In genomic region chr10:59892977-59893376, GRCm38 (mm10) we compare ENCODE assay signal across 8 mouse cellular contexts. TPM values are rescaled to one million over a fixed set of nuclear protein-coding genes. Genes with fewer than 3 reads are reported as not detected.
DNase-seq lines count a peak whose midpoint lies in the region; ATAC-seq and TF ChIP-seq lines count a peak whose summit lies in the region.

No protein-coding gene starts in this region.

- no peaks in the 10 kb centered on the region for H3K27me3 ChIP-seq in heart, embryonic 11.5 days (ENCODE audit: control insufficient read depth, insufficient read depth, low read length)
- no peaks in the 10 kb centered on the region for H3K27me3 ChIP-seq in G1E (ENCODE audit: insufficient read depth, low read length)
- no peaks in the 10 kb centered on the region for H3K27me3 ChIP-seq in midbrain, embryonic 13.5 days
- no peaks in the 10 kb centered on the region for H3K27me3 ChIP-seq in stomach, postnatal 0 days (ENCODE audit: control insufficient read depth, insufficient read depth, low read length)

- 58% methylated on average over 6 of the region's 6 CpGs for WGBS in heart, embryonic 11.5 days (ENCODE audit: insufficient replicate concordance)
- WGBS in midbrain, embryonic 13.5 days = 34% methylated on average over 6 of the region's 6 CpGs
- WGBS in stomach, postnatal 0 days = 31% methylated on average over 6 of the region's 6 CpGs

- ATAC-seq in heart, embryonic 11.5 days (replicated peaks; ENCODE audit: insufficient number of reproducible peaks, low FRiP score, low TSS enrichment) = no peak
- ATAC-seq in G1E (ENCODE audit: extremely low read depth, insufficient number of reproducible peaks, low FRiP score, poor library complexity, severe bottlenecking) = no peak
- ATAC-seq in granulocyte monocyte progenitor cell, adult 5-6 weeks (replicated peaks; ENCODE audit: poor library complexity, severe bottlenecking) = peak; percentile 17
- no peak for ATAC-seq in midbrain, embryonic 13.5 days
- ATAC-seq in stomach, postnatal 0 days (ENCODE audit: low FRiP score, low TSS enrichment) = peak; percentile 17; the same call in 1 of the 2 replicates

- no peak for TF ChIP-seq EP300 in stomach, postnatal 0 days (optimal IDR thresholded peaks at IDR 0.05)

- H3K4me2 ChIP-seq in heart, embryonic 11.5 days = no peak overlapping the region
- no peak overlapping the region for H3K4me2 ChIP-seq in midbrain, embryonic 13.5 days (replicated peaks)
- H3K4me2 ChIP-seq in stomach, postnatal 0 days (replicated peaks; ENCODE audit: low read depth) = no peak overlapping the region

- H3K4me1 ChIP-seq in heart, embryonic 11.5 days (ENCODE audit: control insufficient read depth, insufficient read depth, low read length) = peaks cover 3% of the 10 kb centered on the region; the same call in 1 of the 2 replicates
- peaks cover 44% of the 10 kb centered on the region for H3K4me1 ChIP-seq in G1E (ENCODE audit: insufficient read depth, low read depth, low read length)
- peaks cover 36% of the 10 kb centered on the region for H3K4me1 ChIP-seq in midbrain, embryonic 13.5 days (replicated peaks)
- H3K4me1 ChIP-seq in stomach, postnatal 0 days (replicated peaks; ENCODE audit: control insufficient read depth, insufficient read depth) = no peaks in the 10 kb centered on the region

- intact Hi-C loops in left cerebral cortex, postnatal 10 days (cut with DNase I) = loop anchor here (1.0 to 5.0 kb wide), 3 partner anchors 58 to 229 kb away; partner anchors contain the start of genes Anapc16, Ascc1 and Ddit4

- TF ChIP-seq CTCF in G1E (IDR thresholded peaks at IDR 0.05; ENCODE audit: low read depth, low read length) = peak; percentile 52
- TF ChIP-seq CTCF in stomach, postnatal 0 days (IDR thresholded peaks at IDR 0.05; ENCODE audit: low read depth) = peak; percentile 99

- H3K27ac ChIP-seq in heart, embryonic 11.5 days (ENCODE audit: low read depth, low read length) = no peak overlapping the region
- peak overlapping the region; percentile 16; the same call in 1 of the 2 replicates for H3K27ac ChIP-seq in midbrain, embryonic 13.5 days
- no peak overlapping the region for H3K27ac ChIP-seq in stomach, postnatal 0 days (replicated peaks)

- H3K4me3 ChIP-seq in heart, embryonic 11.5 days (ENCODE audit: low read depth, low read length) = no peak overlapping the region
- no peak overlapping the region for H3K4me3 ChIP-seq in G1E (ENCODE audit: low read depth, low read length)
- no peak overlapping the region for H3K4me3 ChIP-seq in midbrain, embryonic 13.5 days (replicated peaks)
- no peak overlapping the region for H3K4me3 ChIP-seq in stomach, postnatal 0 days (ENCODE audit: low read depth, low read length)

- H3K36me3 ChIP-seq in heart, embryonic 11.5 days (ENCODE audit: control insufficient read depth, insufficient read depth, low read length) = peaks cover 25% of the 10 kb centered on the region
- H3K36me3 ChIP-seq in G1E (replicated peaks) = peaks cover 91% of the 10 kb centered on the region
- H3K36me3 ChIP-seq in midbrain, embryonic 13.5 days = peaks cover 54% of the 10 kb centered on the region
- H3K36me3 ChIP-seq in stomach, postnatal 0 days (ENCODE audit: control insufficient read depth, insufficient read depth, low read length) = peaks cover 19% of the 10 kb centered on the region

- no peaks in the 10 kb centered on the region for H3K9me3 ChIP-seq in heart, embryonic 11.5 days (replicated peaks; ENCODE audit: control insufficient read depth, low read length)
- H3K9me3 ChIP-seq in G1E (replicated peaks) = no peaks in the 10 kb centered on the region
- H3K9me3 ChIP-seq in midbrain, embryonic 13.5 days = no peaks in the 10 kb centered on the region
- H3K9me3 ChIP-seq in stomach, postnatal 0 days (ENCODE audit: control insufficient read depth, low read length) = no peaks in the 10 kb centered on the region

- DNase-seq in heart, adult 11 months = peak; percentile 95
- DNase-seq in G1E (ENCODE audit: low spot score) = no peak
- DNase-seq in cerebellum, postnatal 36 days = peak; percentile 73 to 75
- DNase-seq in left cerebral cortex, postnatal 10 days (ENCODE audit: extremely low spot score in 1 of 2, low spot score in 2 of 2) = peak; percentile 59 to 76
- peak; percentile 67 for DNase-seq in stomach, postnatal 0 days (ENCODE audit: low spot score)

- no peak overlapping the region for H3K9ac ChIP-seq in heart, embryonic 11.5 days (ENCODE audit: low read depth, low read length)
- H3K9ac ChIP-seq in midbrain, embryonic 13.5 days (replicated peaks) = no peak overlapping the region
- no peak overlapping the region for H3K9ac ChIP-seq in stomach, postnatal 0 days (ENCODE audit: low read length)

RNA-seq across cellular contexts. Expression of gene Dnajb12, which starts 13.6 kb away (rescaled TPM):
- 30.3 and 31.3 TPM in 2 replicates for polyA plus RNA-seq in heart, embryonic 11.5 days (2014; fragmentation: Nextera tagmentation; extraction: Ambion mirVana)
- total RNA-seq in G1E (2014; fragmentation: Nextera tagmentation) (18.7 and 20.5 TPM in 2 replicates), G1E (2017) (8.9 and 10.4 TPM in 2 replicates)
- polyA plus RNA-seq in G1E (2012) = 28.1 and 28.5 TPM in 2 replicates
- total RNA-seq in granulocyte monocyte progenitor cell, adult 5-6 weeks (2014; fragmentation: Nextera tagmentation) = 18.8 and 26.9 TPM in 2 replicates
- total RNA-seq in granulocyte monocyte progenitor cell, adult 5-6 weeks (2017) = 14.3 and 25.0 TPM in 2 replicates
- 10 to 100 TPM; 44.9 to 47.1 TPM for total RNA-seq in left cerebral cortex, postnatal 10 days (2021)
- 18.3 and 18.6 TPM in 2 replicates for polyA plus RNA-seq in midbrain, embryonic 13.5 days (2015; fragmentation: Nextera tagmentation; extraction: Ambion mirVana)
- polyA plus RNA-seq in stomach, postnatal 0 days (2015; fragmentation: Nextera tagmentation; extraction: Ambion mirVana) = 17.4 and 19.0 TPM in 2 replicates

RNA-seq across cellular contexts. Expression of gene Ddit4, which starts 58.7 kb away (rescaled TPM):
- polyA plus RNA-seq in heart, embryonic 11.5 days (2014; fragmentation: Nextera tagmentation; extraction: Ambion mirVana) = 1.9 and 3.4 TPM in 2 replicates
- 21.6 and 27.7 TPM in 2 replicates for total RNA-seq in G1E (2014; fragmentation: Nextera tagmentation)
- 9.9 TPM in 2 replicates for total RNA-seq in G1E (2017)
- polyA plus RNA-seq in G1E (2012) = 21.8 and 28.5 TPM in 2 replicates
- total RNA-seq in granulocyte monocyte progenitor cell, adult 5-6 weeks (2014; fragmentation: Nextera tagmentation) = 0.49 TPM in 1 of 2 replicates, not detected in the other
- 2.0 and 2.2 TPM in 2 replicates for total RNA-seq in granulocyte monocyte progenitor cell, adult 5-6 weeks (2017)
- total RNA-seq in left cerebral cortex, postnatal 10 days (2021) = 10 to 100 TPM; 52.2 to 67.8 TPM
- 48.5 and 58.7 TPM in 2 replicates for polyA plus RNA-seq in midbrain, embryonic 13.5 days (2015; fragmentation: Nextera tagmentation; extraction: Ambion mirVana)
- polyA plus RNA-seq in stomach, postnatal 0 days (2015; fragmentation: Nextera tagmentation; extraction: Ambion mirVana) = 12.4 and 17.3 TPM in 2 replicates

Comparison
In these comparisons a context has a peak if more than half of its experiments do, and no peak if none do; other contexts are left out.
1. ATAC-seq: peak in granulocyte monocyte progenitor cell, adult 5-6 weeks (single experiment) and stomach, postnatal 0 days (single experiment); none in heart, embryonic 11.5 days (single experiment), G1E (single experiment) and midbrain, embryonic 13.5 days (single experiment).